Mouse (Mus musculus) thymus, postnatal 14 days (tissue): ENCODE results near the gene AC124502.3.
"Not testable (repeated sequence)": the region's sequence is repeated elsewhere in the genome, so short reads cannot be mapped to it uniquely, and the experiment has no call there.

Experiments used
- DNase-seq: peaks from one replicate; pipeline ENCODE4 v3.0.0; 2021

AC124502.3 gene

DNA sequence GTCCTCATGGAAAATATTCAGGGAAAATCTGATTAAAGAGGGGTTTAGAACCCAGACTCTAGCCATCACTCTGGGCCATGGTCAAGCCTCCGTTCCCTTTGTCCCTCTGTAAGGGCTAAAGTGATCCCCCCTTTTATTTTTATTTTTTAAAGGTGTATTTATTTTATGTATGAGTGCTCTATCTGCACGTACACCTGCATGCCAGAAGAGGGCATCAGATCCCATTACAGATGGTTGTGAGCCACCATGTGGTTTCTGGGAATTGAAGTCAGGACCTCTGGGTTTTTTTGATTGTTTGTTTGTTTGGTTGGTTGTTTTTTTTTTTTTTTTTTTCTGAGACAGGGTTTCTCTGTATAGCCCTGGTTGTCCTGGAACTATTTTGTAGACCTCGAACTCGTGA is 47.8 kb downstream of the AC124502.3 start:
- DNase-seq, result not testable (repeated sequence)

DNA sequence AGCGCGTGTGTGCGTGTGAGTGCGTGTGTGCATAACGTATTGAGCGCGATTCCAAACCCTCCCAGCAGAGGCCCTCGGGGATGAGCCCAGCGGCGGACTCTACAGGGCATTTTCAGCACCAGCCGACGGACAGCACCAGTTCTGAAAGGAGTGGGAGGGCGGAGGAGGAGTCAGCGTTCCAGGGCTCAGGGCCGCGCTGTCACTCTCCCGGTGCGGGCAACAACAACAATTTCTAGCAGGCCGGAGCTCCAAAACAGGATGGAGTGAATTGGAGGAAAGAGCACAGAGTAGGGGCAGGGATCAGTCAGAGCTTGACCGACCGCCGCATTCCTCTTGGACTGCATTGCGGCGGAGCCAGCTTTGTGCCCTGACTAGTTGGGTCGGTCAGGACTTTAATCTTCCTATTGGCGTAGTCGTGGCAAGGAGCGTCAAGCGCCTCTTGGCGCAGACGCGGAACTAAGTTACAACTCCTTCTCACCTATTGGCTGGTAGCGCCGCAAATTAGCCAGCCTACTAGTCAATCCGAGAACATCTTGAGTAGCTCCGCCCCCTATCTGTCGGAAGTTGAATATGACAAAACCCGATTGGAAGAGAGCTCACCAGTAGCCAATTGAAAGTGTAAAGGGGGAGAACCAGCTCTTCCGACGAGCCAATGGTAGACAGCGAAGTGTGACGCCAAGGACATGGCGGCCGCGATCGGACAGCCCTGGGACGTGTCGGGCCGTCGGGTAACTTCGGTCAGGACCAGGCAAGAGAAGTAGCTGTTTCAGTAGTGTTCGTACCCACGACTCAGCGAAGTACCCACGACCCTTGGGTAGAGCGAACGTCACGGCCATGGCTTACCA is 49.4 kb downstream of the AC124502.3 start, which contains the start of gene Yif1a:
Gene Yif1a, plus strand, starts transcription at position 655 of the 845 bp plus-strand sequence.
- peak; percentile 92 for DNase-seq

DNA sequence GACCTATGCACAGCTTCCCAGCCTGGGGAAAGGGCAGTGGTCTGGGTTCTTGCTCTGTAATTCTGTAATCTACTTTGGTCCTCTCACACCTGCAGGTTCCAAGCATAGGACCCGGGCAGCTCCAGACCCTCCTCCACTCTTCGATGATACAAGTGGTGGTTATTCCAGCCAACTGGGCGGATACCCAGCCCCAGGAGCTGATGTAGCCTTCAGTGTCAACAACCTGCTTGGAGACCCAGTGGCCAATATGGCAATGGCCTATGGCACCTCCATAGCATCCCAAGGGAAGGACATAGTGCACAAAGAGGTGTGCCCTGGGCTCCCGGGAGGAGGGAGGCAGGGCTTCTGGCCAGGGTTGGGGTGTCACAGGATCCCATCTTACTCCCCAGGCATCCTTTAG is 50.6 kb downstream of the AC124502.3 start:
- DNase-seq, result no peak

DNA sequence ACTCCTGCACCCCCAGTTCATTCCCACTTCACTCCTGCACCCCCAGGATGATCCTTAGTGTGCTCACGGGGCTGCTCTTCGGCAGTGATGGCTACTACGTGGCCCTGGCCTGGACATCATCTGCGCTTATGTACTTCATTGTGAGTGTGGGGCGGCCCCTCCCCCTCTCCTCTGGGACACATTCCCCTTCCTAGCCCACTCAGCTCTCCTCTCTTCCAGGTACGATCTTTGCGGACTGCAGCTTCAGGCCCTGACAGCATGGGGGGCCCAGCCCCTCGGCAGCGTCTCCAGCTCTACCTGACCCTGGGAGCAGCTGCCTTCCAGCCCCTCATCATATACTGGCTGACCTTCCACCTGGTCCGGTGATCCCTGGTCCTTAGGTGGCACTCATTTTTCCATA is 53.4 kb downstream of the AC124502.3 start:
- DNase-seq, result no peak

DNA sequence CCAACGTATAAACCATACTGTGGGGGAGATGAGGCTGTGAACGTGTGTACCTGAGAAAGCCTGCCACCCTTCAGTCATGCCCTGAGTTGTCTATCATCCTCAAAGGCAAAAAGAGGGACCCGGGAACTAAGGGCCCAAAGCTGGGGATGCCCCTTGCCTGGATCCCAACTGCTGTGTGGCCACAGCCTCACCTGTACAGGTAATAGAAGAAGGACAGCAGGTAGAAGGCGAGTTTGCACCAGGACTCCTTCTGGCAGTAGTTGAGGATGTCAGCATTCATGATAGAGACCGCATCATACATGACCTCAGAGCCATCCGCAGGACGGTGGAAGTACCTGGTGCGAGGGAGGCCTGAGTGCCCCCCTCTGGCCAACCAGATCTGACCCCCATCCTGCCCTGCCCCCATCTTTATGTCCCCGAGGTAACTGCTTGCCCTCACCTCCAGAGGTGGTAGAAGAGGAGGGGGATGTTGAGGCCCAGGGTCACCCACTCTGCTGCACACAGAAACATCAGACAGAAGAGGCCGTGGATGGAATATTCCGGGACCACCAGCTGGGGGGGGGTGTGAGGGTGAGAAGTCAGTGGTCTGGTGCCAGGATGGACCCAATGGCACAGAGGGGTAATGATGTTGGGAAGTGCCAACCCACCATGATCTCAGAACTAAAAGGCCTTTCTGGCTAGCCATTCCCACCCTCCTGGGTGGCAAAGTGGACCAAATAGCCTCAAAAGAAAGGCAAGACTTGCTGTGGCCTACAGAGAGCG is 55.0 kb downstream of the AC124502.3 start:
- DNase-seq, result no peak

DNA sequence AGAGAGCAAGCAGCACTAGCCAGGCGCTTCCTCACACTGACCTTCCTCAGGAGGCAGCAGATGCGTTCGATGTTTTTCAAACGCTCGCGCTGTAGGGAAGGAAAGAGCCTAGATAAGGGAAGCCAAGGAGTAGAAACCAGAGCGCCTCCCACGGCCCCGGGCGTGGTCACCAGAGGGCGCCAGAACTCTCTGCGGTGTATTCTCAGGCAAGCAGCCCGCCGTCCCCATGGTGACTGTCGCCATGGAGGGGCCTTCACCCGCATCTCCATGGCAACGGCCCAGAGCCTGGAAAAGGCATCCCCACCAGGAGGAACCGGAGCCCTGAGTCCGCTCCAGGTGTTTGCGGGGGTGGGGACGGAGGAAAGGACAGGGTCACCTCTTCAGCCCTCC is 55.5 kb downstream of the AC124502.3 start:
- peak; percentile 91 for DNase-seq

DNA sequence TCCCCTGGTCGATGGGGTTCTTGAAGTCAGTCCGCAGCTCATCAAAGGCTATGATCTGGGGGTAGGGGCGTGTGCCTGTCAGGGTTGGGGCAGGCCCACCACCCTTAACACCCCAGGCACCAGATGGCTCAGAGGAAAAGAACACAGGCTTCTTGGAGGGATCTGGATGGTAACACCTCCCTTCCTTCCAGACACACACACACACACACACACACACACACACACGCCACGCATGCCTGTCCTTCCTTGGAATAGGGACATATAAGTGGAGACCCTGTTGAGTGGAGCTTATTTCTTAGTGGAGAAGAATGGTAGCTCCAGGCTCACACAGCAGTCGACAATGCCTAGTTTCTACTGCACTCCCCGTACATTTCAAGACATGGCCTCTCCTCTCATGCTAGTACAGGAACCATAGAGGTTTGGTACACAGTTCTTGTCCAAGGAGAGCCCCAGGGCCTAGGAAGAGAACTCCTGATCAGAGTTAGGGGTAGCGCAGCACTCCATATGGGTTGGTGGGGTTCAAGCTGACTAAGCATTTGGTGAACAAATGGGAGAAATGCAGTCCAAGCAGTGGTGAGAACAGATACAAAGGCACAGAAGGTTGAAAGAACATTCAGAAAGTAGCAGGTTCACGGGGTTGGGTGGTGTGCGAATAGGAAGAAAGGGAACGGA is 56.2 kb downstream of the AC124502.3 start:
- no peak for DNase-seq

DNA sequence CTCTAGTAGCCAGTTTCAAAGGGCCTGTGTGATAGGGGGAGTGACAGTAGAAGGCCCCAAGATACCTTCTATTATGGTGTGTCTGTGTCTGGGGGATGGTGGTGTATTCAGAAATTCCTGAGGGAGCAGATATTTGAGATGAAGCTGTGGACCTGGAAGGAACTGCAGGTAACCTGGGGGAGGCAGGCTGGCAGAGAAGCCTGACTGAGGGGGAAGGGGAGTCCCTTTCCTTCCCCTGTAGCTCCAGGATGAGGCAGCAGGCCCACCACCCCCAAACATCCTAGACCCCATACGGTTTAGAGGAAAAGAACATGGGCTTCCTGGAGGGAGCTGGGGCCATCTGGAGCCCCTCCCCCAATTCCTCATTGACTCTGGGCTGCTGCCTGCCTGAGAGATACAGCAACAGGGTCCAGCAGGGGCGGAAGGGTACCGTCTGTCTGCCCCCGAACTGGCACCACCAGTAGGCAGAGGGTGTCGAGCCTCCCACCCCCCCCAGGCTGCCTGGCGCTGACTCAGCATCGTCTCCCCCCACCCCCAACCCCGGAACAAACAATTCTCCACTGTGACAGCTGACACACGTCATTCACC is 57.3 kb downstream of the AC124502.3 start:
- no peak for DNase-seq

DNA sequence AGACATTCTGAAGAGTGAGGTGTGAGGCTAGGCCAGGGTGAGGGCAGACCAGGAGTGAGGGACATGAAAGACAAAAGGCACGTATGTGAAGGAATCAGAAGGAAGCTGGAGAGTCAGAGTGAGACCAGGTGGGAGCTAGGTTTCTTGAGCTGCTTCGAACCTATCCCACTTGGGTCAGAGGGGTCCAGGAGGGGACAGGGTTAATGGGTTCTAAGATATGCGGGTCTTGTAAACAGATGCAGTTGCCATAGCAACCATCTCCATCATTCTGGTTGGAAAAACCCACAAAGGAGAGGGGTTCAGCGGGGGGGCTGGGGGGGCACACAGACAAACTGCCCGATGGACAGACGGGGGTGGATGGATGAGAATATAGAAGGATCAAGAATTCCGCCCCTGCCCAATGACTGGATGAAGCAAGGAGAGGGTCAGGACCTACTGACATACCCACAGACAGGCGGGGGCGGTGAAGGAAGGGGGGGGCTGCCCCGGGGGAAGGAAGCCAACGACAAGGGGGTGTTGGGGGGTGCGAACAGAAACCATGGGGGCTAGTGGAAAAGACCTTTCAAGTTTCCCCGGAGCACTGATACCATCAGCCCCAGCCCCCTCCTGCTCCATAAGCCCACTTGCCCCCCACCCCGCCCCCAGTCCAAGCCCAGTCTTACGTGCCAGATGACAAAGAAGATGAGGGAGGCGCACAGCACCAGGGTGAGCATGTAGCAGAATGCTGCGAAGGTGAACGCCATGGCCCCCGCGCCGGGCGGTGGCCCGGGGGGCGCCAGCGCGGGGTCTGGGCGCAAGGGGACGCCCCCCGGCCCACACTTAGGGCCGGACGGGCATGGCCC is 59.1 kb downstream of the AC124502.3 start:
- no peak for DNase-seq

DNA sequence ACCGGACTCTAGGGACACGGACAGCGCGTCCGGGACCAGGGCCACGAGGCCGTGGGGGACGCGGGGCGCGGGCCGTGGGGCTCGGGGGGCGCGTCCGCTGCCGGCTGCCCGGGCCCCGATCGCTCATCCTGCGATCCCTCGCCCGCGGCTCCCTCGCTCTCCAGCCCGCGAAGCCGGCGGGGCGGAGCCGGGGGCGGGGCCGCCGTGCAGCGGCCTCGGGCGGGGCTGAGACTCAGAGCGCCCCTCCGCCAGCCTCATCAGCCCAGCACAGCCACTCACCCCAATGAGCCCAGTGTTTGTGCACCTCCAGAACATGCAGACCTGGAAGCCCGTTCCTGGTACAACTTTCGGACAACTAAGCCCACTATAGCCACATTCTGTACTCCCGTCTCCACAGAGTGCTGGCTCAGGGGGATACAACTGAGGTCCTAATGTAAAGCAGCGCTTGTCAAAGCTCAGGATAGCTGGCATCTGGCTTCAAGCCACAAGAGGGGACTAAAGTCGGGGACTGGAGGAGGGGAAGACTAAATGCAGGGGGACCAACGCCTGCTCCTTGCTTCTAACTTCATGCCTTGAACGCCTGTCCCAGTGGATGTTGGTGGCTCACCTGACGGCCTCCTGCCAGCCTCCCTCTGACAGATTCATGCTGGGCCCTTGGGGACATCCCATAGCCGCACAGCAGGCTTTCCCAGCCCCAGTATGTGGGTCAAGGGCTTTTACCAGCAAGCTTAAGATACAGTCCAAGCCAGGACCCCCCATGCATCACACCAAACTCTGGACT is 59.9 kb downstream of the AC124502.3 start, which contains the start of gene Cnih2:
Gene Cnih2, minus strand, starts transcription at position 159 of the 781 bp plus-strand sequence.
- peak; percentile 78 for DNase-seq
